8 mouse cellular contexts compared by ENCODE assay signal in the genomic region with DNA sequence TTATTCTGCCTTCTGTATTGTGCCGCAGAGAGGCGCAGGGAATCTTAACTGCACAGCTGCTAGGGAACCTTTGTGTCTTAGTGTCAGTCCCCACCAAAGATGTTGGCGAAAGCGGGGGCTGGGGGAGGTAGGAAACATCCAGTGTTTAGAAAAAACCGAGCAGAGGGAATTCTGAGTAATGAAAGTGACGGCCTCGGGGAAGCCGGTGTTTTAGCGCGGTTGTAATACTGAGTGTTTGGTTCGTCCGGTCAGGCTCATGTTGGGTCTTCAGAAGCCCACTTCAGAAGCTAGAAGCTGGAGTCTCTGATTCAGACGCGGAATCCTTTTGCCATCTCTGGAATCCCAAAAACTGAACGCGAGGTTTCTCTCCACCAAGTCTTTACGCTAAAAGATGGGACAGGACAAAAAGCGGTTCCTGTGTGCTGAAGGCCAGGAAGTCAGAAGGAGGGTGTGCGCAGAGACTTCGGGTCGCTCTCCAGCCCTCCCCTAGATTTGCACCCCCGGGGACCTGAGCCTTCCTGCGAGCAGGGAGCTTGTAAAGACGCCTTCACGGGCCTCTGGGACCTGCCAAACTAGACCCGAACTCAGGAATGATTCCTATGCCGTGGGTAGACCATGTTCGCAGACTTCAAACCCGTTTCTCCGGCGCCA. TPM values are rescaled to one million over a fixed set of nuclear protein-coding genes. Genes with fewer than 3 reads are reported as not detected.
DNase-seq lines count a peak whose midpoint lies in the region; ATAC-seq and TF ChIP-seq lines count a peak whose summit lies in the region.

No protein-coding gene starts in this region.

- TF ChIP-seq POLR2A in olfactory bulb, adult 2 months (IDR thresholded peaks at IDR 0.05; ENCODE audit: insufficient read depth, low read depth, low read length), result no peak

- intact Hi-C loops in left cerebral cortex, postnatal 4 days (cut with DNase I), result no loop called here
- intact Hi-C loops in gastrocnemius, postnatal 36 days (cut with DNase I), result no loop called here

- H3K4me2 ChIP-seq in forebrain, embryonic 12.5 days, result peak overlapping the region; percentile 56
- H3K4me2 ChIP-seq in limb, embryonic 11.5 days (ENCODE audit: low read depth, severe bottlenecking), result no peak overlapping the region; the same call in 1 of the 2 replicates

- peak overlapping the region; percentile 77 for H3K27ac ChIP-seq in forebrain, embryonic 12.5 days
- H3K27ac ChIP-seq in limb, embryonic 11.5 days (replicated peaks; ENCODE audit: low read depth, low read length), result no peak overlapping the region
- no peak overlapping the region for H3K27ac ChIP-seq in olfactory bulb, adult 2 months (ENCODE audit: insufficient read depth, low read depth, low read length)

- TF ChIP-seq CTCF in olfactory bulb, adult 2 months (IDR thresholded peaks at IDR 0.05; ENCODE audit: insufficient read depth, low read depth, low read length), result no peak

- peak overlapping the region; percentile 36; the same call in 1 of the 2 replicates for H3K9ac ChIP-seq in forebrain, embryonic 12.5 days
- no peak overlapping the region for H3K9ac ChIP-seq in limb, embryonic 11.5 days (ENCODE audit: low read length)

- H3K27me3 ChIP-seq in forebrain, embryonic 12.5 days, result peaks cover 85% of the 10 kb centered on the region
- peaks cover 70% of the 10 kb centered on the region for H3K27me3 ChIP-seq in limb, embryonic 11.5 days (ENCODE audit: control insufficient read depth, insufficient read depth, low read length)

- DNase-seq in cerebellum, postnatal 10 days, result peak; percentile 58 to 62
- DNase-seq in cerebellum, adult 11-12 months, result no peak
- peak; percentile 36 for DNase-seq in CD4-positive helper T cell, adult 2 months (ENCODE audit: low read depth, low spot score)
- peak; percentile 73 for DNase-seq in limb, embryonic 11.5 days (ENCODE audit: low spot score)
- no peak for DNase-seq in left cerebral cortex, postnatal 4 days
- DNase-seq in gastrocnemius, postnatal 36 days, result no peak

- no peaks in the 10 kb centered on the region for H3K9me3 ChIP-seq in forebrain, embryonic 12.5 days
- H3K9me3 ChIP-seq in limb, embryonic 11.5 days (ENCODE audit: control insufficient read depth, low read length), result no peaks in the 10 kb centered on the region

- H3K4me1 ChIP-seq in forebrain, embryonic 12.5 days, result peaks cover 36% of the 10 kb centered on the region
- peaks cover 16% of the 10 kb centered on the region; the same call in 1 of the 2 replicates for H3K4me1 ChIP-seq in limb, embryonic 11.5 days (ENCODE audit: control insufficient read depth, insufficient read depth, low read length)
- peaks cover 26% of the 10 kb centered on the region for H3K4me1 ChIP-seq in olfactory bulb, adult 2 months (ENCODE audit: control insufficient read depth, insufficient read depth, low read length)

- peak overlapping the region; percentile 49 for H3K4me3 ChIP-seq in forebrain, embryonic 12.5 days (replicated peaks)
- no peak overlapping the region for H3K4me3 ChIP-seq in limb, embryonic 11.5 days (ENCODE audit: low read depth, low read length)
- H3K4me3 ChIP-seq in olfactory bulb, adult 2 months (ENCODE audit: insufficient read depth, low read depth, low read length), result peak overlapping the region; percentile 33; the same call in 1 of the 2 replicates

- ATAC-seq in forebrain, embryonic 12.5 days (ENCODE audit: low FRiP score), result peak; percentile 47; the same call in 1 of the 2 replicates
- ATAC-seq in limb, embryonic 11.5 days (ENCODE audit: insufficient number of reproducible peaks, low FRiP score, low TSS enrichment, low read depth), result no peak

- no peaks in the 10 kb centered on the region for H3K36me3 ChIP-seq in forebrain, embryonic 12.5 days (replicated peaks)
- H3K36me3 ChIP-seq in limb, embryonic 11.5 days (ENCODE audit: control insufficient read depth, insufficient read depth, low read length), result no peaks in the 10 kb centered on the region

- WGBS in forebrain, embryonic 12.5 days, result under 1% methylated on average over 31 of the region's 31 CpGs
- under 1% methylated on average over 31 of the region's 31 CpGs for WGBS in limb, embryonic 11.5 days
- 2% methylated on average over 31 of the region's 31 CpGs for WGBS in olfactory bulb, adult 2 months

RNA-seq across cellular contexts. Expression of gene Eomes, which starts 0.6 kb away (rescaled TPM):
- 20.5 and 24.9 TPM in 2 replicates for polyA plus RNA-seq in forebrain, embryonic 12.5 days (2016; fragmentation: Nextera tagmentation; extraction: Ambion mirVana)
- polyA plus RNA-seq in limb, embryonic 11.5 days (2014; fragmentation: Nextera tagmentation; extraction: Ambion mirVana), result 0.67 and 1.1 TPM in 2 replicates
- not detected in 2 replicates for polyA plus RNA-seq in olfactory bulb, adult 2 months (2012; ENCODE audit: insufficient read depth, insufficient read length, low replicate concordance, missing spikeins)
- total RNA-seq in left cerebral cortex, postnatal 4 days (2021), result 1 to 10 TPM; 1.2 to 3.2 TPM
- total RNA-seq in gastrocnemius, postnatal 36 days (2021), result not detected

RNA-seq across cellular contexts. Expression of gene Golga4, which starts 28.7 kb away (rescaled TPM):
- polyA plus RNA-seq in forebrain, embryonic 12.5 days (2016; fragmentation: Nextera tagmentation; extraction: Ambion mirVana), result 68.4 and 69.0 TPM in 2 replicates
- 49.5 and 60.1 TPM in 2 replicates for polyA plus RNA-seq in limb, embryonic 11.5 days (2014; fragmentation: Nextera tagmentation; extraction: Ambion mirVana)
- 302 TPM in 1 of 2 replicates, not detected in the other for polyA plus RNA-seq in olfactory bulb, adult 2 months (2012; ENCODE audit: insufficient read depth, insufficient read length, low replicate concordance, missing spikeins)
- total RNA-seq in left cerebral cortex, postnatal 4 days (2021), result 10 to 100 TPM; 79.6 to 81.9 TPM
- 100 to 1,000 TPM; 262 to 330 TPM for total RNA-seq in gastrocnemius, postnatal 36 days (2021)

Comparison
In these comparisons a context has a peak if more than half of its experiments do, and no peak if none do; other contexts are left out.
1. DNase-seq: peak in cerebellum, postnatal 10 days (2 of 2), CD4-positive helper T cell, adult 2 months (single experiment) and limb, embryonic 11.5 days (single experiment); none in cerebellum, adult 11-12 months (single experiment), left cerebral cortex, postnatal 4 days (single experiment) and gastrocnemius, postnatal 36 days (0 of 2).